Mouse (Mus musculus): ENCODE results near the gene Micu1. TPM values are rescaled to one million over a fixed set of nuclear protein-coding genes. Genes with fewer than 3 reads are reported as not detected.

The Micu1 gene
- polyA plus RNA-seq, 1 experiment from 2014 or later = 42.5 TPM

DNA sequence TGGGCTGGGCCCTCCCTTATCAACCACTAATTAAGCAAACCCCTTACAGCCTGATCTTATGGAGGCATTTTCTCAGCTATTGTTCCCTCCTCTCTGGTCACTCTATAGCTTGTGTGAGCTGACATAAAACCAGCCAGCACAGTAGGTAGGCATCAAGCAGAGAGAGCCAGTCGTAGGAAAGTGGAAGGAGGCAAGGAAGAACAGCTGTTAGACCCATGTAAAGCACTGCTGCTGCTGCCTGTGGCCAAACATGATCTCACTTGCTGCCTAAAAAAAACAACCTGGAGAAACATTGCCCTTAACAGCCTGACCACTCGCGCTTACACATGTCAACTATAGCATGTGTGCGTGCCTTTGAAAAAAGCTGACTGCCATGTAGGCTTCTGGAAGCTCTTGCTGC is 19.3 kb downstream of the Micu1 start:
- Histone ChIP-seq H3K9me3 (ENCODE audit: control insufficient read depth, low read length) (no peaks in the 10 kb centered on the region), H3K27me3 (ENCODE audit: control insufficient read depth, insufficient read depth, low read length) (no peaks in the 10 kb centered on the region), H3K4me2 (ENCODE audit: low read length) (no peak overlapping the region), H3K4me3 (ENCODE audit: control insufficient read depth in 1 of 2, insufficient read depth in 1 of 2, low read depth in 1 of 2, low read length in 2 of 2) (no peak overlapping the region), H3K36me3 (ENCODE audit: control insufficient read depth, insufficient read depth, low read length) (no peaks in the 10 kb centered on the region), H3K9ac (ENCODE audit: low read length) (no peak overlapping the region), H3K4me1 (ENCODE audit: control insufficient read depth in 2 of 2, insufficient read depth in 2 of 2, low read length in 2 of 2) (peaks cover 18 to 26% of the 10 kb centered on the region in 2 experiments), H3K27ac (replicated peaks in 1 of 2; ENCODE audit: control insufficient read depth in 1 of 2, insufficient read depth in 1 of 2, low read depth in 2 of 2, low read length in 2 of 2) (no peak overlapping the region)
- ATAC-seq (ENCODE audit: insufficient number of reproducible peaks, insufficient read depth, low FRiP score, low read depth) = no peak
- WGBS = 74% methylated on average over 4 of the region's 4 CpGs

DNA sequence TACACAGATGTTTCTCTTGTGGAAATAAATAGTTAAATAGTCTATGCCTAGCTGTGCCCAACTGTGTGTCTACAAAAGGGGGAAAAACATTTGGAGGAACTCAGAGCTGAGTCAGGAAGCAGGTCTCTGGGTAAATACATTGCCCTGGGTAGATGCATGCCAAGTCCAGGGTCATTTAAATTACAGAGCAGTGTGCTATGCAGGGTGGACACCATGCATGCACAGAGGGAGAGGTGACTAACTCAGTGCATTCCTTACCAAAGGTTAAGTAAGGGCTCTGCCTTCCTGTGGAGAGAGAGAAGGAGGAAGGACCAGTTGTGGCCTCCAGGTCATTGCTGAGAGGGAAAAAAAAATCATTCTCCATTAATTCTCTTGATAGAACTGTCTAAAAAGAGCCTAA is 22.4 kb downstream of the Micu1 start:
- H3K9me3 ChIP-seq (ENCODE audit: control insufficient read depth, low read length) = no peaks in the 10 kb centered on the region
- ATAC-seq (ENCODE audit: insufficient number of reproducible peaks, insufficient read depth, low FRiP score, low read depth) = no peak
- no peak overlapping the region for H3K9ac ChIP-seq (ENCODE audit: low read length)
- H3K27ac ChIP-seq (replicated peaks in 1 of 2; ENCODE audit: control insufficient read depth in 1 of 2, insufficient read depth in 1 of 2, low read depth in 2 of 2, low read length in 2 of 2) = no peak overlapping the region
- H3K4me1 ChIP-seq (ENCODE audit: control insufficient read depth in 2 of 2, insufficient read depth in 2 of 2, low read length in 2 of 2) = peaks cover 18 to 23% of the 10 kb centered on the region in 2 experiments
- no peaks in the 10 kb centered on the region for H3K27me3 ChIP-seq (ENCODE audit: control insufficient read depth, insufficient read depth, low read length)
- no peak overlapping the region for H3K4me3 ChIP-seq (ENCODE audit: control insufficient read depth in 1 of 2, insufficient read depth in 1 of 2, low read depth in 1 of 2, low read length in 2 of 2)
- H3K4me2 ChIP-seq (ENCODE audit: low read length) = no peak overlapping the region
- 0 out of 2 replicates have a peak, but pooled peaks cover 3% of the 10 kb centered on the region for H3K36me3 ChIP-seq (ENCODE audit: control insufficient read depth, insufficient read depth, low read length)

DNA sequence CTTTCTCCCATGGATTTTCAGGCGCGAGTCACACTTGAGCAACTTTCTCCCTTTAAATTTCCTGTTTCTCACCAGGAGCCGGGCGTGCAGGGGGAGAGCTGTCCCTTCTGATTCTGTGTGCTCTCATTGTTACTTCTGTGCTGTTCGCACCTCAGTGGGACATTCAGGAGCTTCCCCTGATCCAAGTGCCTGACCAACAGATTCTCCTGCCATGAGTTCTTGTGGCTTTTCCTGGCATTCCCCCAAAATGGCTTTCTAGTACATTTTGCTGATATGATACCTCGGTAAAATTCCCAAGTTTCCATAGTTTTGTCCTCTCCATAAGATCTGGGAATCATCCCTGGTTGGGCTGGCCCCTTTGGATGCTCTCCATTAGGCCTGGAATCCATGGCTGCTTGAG is 25.0 kb downstream of the Micu1 start:
- Histone ChIP-seq H3K4me1 (ENCODE audit: control insufficient read depth in 2 of 2, insufficient read depth in 2 of 2, low read length in 2 of 2) (peaks cover 13 to 18% of the 10 kb centered on the region in 2 experiments), H3K36me3 (ENCODE audit: control insufficient read depth, insufficient read depth, low read length) (0 out of 2 replicates have a peak, but pooled peaks cover 3% of the 10 kb centered on the region), H3K4me2 (ENCODE audit: low read length) (no peak overlapping the region), H3K9me3 (ENCODE audit: control insufficient read depth, low read length) (no peaks in the 10 kb centered on the region), H3K27me3 (ENCODE audit: control insufficient read depth, insufficient read depth, low read length) (no peaks in the 10 kb centered on the region), H3K9ac (ENCODE audit: low read length) (no peak overlapping the region), H3K27ac (replicated peaks in 1 of 2; ENCODE audit: control insufficient read depth in 1 of 2, insufficient read depth in 1 of 2, low read depth in 2 of 2, low read length in 2 of 2) (no peak overlapping the region), H3K4me3 (ENCODE audit: control insufficient read depth in 1 of 2, insufficient read depth in 1 of 2, low read depth in 1 of 2, low read length in 2 of 2) (no peak overlapping the region)
- WGBS = 51% methylated on average over 6 of the region's 6 CpGs
- ATAC-seq (ENCODE audit: insufficient number of reproducible peaks, insufficient read depth, low FRiP score, low read depth) = no peak

DNA sequence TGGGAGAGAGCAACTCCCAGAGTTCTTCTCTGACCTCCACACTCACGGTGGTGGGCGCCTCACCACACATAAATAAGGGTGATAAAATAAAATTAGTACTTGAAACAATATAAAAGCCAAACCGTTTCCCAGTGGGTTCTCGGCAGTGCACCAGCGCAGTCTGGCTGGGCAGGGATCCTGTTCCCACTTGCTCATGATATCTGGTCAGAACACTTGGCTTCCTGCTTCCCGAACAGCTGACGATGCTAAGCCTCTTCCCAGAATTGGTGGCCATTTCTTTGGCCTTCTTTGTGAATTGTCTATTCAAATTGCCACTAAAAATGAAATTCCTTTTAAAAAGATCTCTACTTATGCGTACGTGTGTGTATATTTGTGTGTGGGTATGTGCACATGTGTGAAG is 27.0 kb downstream of the Micu1 start:
- Histone ChIP-seq H3K36me3 (ENCODE audit: control insufficient read depth, insufficient read depth, low read length) (peaks cover 18% of the 10 kb centered on the region), H3K9ac (ENCODE audit: low read length) (no peak overlapping the region), H3K27me3 (ENCODE audit: control insufficient read depth, insufficient read depth, low read length) (no peaks in the 10 kb centered on the region), H3K4me1 (ENCODE audit: control insufficient read depth in 2 of 2, insufficient read depth in 2 of 2, low read length in 2 of 2) (peaks cover 10 to 15% of the 10 kb centered on the region in 2 experiments), H3K4me3 (ENCODE audit: control insufficient read depth in 1 of 2, insufficient read depth in 1 of 2, low read depth in 1 of 2, low read length in 2 of 2) (no peak overlapping the region), H3K9me3 (ENCODE audit: control insufficient read depth, low read length) (no peaks in the 10 kb centered on the region), H3K4me2 (ENCODE audit: low read length) (no peak overlapping the region), H3K27ac (replicated peaks in 1 of 2; ENCODE audit: control insufficient read depth in 1 of 2, insufficient read depth in 1 of 2, low read depth in 2 of 2, low read length in 2 of 2) (no peak overlapping the region)
- ATAC-seq (ENCODE audit: insufficient number of reproducible peaks, insufficient read depth, low FRiP score, low read depth) = no peak
- WGBS = 89% methylated on average over 9 of the region's 9 CpGs

DNA sequence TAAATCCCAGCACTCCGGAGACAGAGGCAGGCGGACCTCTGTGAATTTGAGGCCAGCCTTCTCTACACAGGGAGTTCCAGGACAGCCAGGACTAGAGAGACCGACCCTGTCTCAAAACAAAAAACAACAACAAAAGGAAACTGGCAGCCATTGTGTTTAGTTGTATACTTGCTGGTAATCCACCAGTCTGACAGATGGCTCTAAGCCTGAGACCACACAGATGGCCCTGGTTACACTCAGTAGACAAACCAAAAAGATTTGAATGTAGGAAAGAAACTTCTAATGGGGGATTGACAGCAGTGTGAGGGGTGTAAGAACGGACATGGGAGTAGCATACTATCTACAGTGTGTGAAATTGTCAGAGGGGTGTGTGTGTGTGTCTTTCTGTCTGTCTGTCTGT is 27.6 kb downstream of the Micu1 start:
- Histone ChIP-seq H3K9ac (ENCODE audit: low read length) (no peak overlapping the region), H3K4me1 (ENCODE audit: control insufficient read depth in 2 of 2, insufficient read depth in 2 of 2, low read length in 2 of 2) (peaks cover 5 to 9% of the 10 kb centered on the region in 2 experiments), H3K27me3 (ENCODE audit: control insufficient read depth, insufficient read depth, low read length) (no peaks in the 10 kb centered on the region)

DNA sequence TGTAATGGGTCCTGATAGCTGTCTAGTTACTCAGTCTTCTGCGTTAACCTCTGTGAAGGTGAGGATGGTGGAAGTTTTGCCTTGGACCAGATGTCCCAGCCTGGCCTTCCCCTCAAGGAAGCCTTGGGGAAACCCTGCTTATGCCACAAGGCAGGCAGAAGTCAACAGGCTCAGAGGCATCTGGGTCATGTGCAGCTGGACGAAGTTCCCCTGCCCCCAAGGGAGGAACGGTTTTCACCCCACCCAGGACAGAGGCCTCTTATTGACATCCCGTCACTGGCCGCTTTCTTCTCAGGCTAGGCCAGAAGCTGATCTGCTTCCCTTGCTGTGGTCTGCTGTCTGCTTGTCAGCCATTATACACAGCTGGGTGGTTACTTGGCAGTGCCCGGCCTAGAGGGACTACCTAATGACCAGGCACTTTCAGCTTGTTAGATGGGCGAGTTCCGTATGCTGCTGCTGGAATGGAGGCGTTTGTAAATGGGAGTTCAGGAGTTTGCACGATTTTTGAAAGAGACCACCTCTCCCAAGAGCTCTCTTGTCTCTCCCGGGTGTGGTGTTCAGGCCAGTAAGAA is 33.8 kb downstream of the Micu1 start:
- no peaks in the 10 kb centered on the region for H3K27me3 ChIP-seq (ENCODE audit: control insufficient read depth, insufficient read depth, low read length)
- no peaks in the 10 kb centered on the region for H3K4me1 ChIP-seq (ENCODE audit: control insufficient read depth in 2 of 2, insufficient read depth in 2 of 2, low read length in 2 of 2)
- ATAC-seq (ENCODE audit: insufficient number of reproducible peaks, insufficient read depth, low FRiP score, low read depth) = no peak
- H3K4me3 ChIP-seq (ENCODE audit: control insufficient read depth in 1 of 2, insufficient read depth in 1 of 2, low read depth in 1 of 2, low read length in 2 of 2) = no peak overlapping the region
- H3K27ac ChIP-seq (replicated peaks in 1 of 2; ENCODE audit: control insufficient read depth in 1 of 2, insufficient read depth in 1 of 2, low read depth in 2 of 2, low read length in 2 of 2) = no peak overlapping the region
- peaks cover 26% of the 10 kb centered on the region for H3K36me3 ChIP-seq (ENCODE audit: control insufficient read depth, insufficient read depth, low read length)
- no peak overlapping the region for H3K4me2 ChIP-seq (ENCODE audit: low read length)
- no peak overlapping the region for H3K9ac ChIP-seq (ENCODE audit: low read length)
- 82% methylated on average over 11 of the region's 11 CpGs for WGBS
- H3K9me3 ChIP-seq (ENCODE audit: control insufficient read depth, low read length) = no peaks in the 10 kb centered on the region

More for the DNA sequence above, 27.6 kb downstream of the Micu1 start:
- 81% methylated on average over 4 of the region's 4 CpGs for WGBS
- H3K4me2 ChIP-seq (ENCODE audit: low read length) = no peak overlapping the region
- H3K36me3 ChIP-seq (ENCODE audit: control insufficient read depth, insufficient read depth, low read length) = peaks cover 22% of the 10 kb centered on the region
- H3K27ac ChIP-seq (replicated peaks in 1 of 2; ENCODE audit: control insufficient read depth in 1 of 2, insufficient read depth in 1 of 2, low read depth in 2 of 2, low read length in 2 of 2) = no peak overlapping the region
- ATAC-seq (ENCODE audit: insufficient number of reproducible peaks, insufficient read depth, low FRiP score, low read depth) = no peak
- no peaks in the 10 kb centered on the region for H3K9me3 ChIP-seq (ENCODE audit: control insufficient read depth, low read length)
- no peak overlapping the region for H3K4me3 ChIP-seq (ENCODE audit: control insufficient read depth in 1 of 2, insufficient read depth in 1 of 2, low read depth in 1 of 2, low read length in 2 of 2)

DNA sequence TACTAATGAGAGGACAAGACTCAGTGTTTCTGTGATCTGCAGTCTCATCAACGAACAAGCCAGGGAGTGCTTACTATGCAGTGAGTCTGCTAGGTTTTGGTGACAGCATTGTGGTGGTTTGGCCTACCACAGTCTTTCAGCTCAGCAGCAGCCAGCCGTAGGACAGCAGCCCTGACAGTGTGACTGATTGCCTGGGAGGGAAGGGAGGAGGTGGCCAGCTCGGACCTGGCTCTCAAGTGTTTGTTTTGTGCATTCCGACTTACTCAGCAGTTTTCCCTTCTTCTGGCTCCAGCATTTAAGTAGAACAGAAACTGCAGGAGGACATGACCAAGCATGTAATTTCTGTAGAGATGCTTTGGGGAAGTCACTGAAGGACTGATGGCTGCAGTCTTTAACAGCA is 39.2 kb downstream of the Micu1 start:
- Histone ChIP-seq H3K27me3 (ENCODE audit: control insufficient read depth, insufficient read depth, low read length) (no peaks in the 10 kb centered on the region), H3K36me3 (ENCODE audit: control insufficient read depth, insufficient read depth, low read length) (peaks cover 23% of the 10 kb centered on the region; the same call in 1 of the 2 replicates), H3K9ac (ENCODE audit: low read length) (no peak overlapping the region), H3K9me3 (ENCODE audit: control insufficient read depth, low read length) (0 out of 2 replicates have a peak, but pooled peaks cover 3% of the 10 kb centered on the region), H3K27ac (replicated peaks in 1 of 2; ENCODE audit: control insufficient read depth in 1 of 2, insufficient read depth in 1 of 2, low read depth in 2 of 2, low read length in 2 of 2) (no peak overlapping the region), H3K4me3 (ENCODE audit: control insufficient read depth in 1 of 2, insufficient read depth in 1 of 2, low read depth in 1 of 2, low read length in 2 of 2) (no peak overlapping the region), H3K4me2 (ENCODE audit: low read length) (no peak overlapping the region), H3K4me1 (ENCODE audit: control insufficient read depth in 2 of 2, insufficient read depth in 2 of 2, low read length in 2 of 2) (no peaks in the 10 kb centered on the region)
- 43% methylated on average over 4 of the region's 4 CpGs for WGBS
- ATAC-seq (ENCODE audit: insufficient number of reproducible peaks, insufficient read depth, low FRiP score, low read depth) = no peak

DNA sequence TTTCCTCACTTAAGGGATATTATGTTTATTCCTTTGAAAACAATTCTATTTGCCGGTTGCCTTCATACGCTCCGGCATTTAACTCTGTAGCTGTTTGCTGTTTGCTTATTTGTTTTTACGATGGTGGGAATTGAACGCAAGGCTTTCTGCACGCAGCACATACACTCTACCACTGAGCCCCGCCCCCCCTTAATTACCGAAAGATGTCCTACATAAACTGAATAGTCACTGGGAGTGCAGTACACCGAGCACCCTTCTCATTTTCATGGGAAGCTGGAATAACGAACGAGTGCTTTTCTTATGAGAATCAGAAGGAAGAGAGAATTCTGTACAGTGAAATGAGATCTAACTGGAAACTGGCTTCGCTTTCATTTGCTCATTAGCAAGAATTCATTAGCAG is 41.1 kb downstream of the Micu1 start:
- WGBS = 92% methylated on average over 12 of the region's 12 CpGs
- Histone ChIP-seq H3K4me1 (ENCODE audit: control insufficient read depth in 2 of 2, insufficient read depth in 2 of 2, low read length in 2 of 2) (no peaks in the 10 kb centered on the region), H3K4me2 (ENCODE audit: low read length) (no peak overlapping the region), H3K36me3 (ENCODE audit: control insufficient read depth, insufficient read depth, low read length) (peaks cover 23% of the 10 kb centered on the region; the same call in 1 of the 2 replicates), H3K27ac (replicated peaks in 1 of 2; ENCODE audit: control insufficient read depth in 1 of 2, insufficient read depth in 1 of 2, low read depth in 2 of 2, low read length in 2 of 2) (no peak overlapping the region), H3K27me3 (ENCODE audit: control insufficient read depth, insufficient read depth, low read length) (no peaks in the 10 kb centered on the region), H3K9ac (ENCODE audit: low read length) (no peak overlapping the region), H3K4me3 (ENCODE audit: control insufficient read depth in 1 of 2, insufficient read depth in 1 of 2, low read depth in 1 of 2, low read length in 2 of 2) (no peak overlapping the region), H3K9me3 (ENCODE audit: control insufficient read depth, low read length) (0 out of 2 replicates have a peak, but pooled peaks cover 3% of the 10 kb centered on the region)
- ATAC-seq (ENCODE audit: insufficient number of reproducible peaks, insufficient read depth, low FRiP score, low read depth) = no peak

All from heart, embryonic 14.5 days (tissue).